Mouse (Mus musculus) Muller cell, postnatal 12 days (primary cell): Measurements from ENCODE around the gene Tpsg1.
A peak's percentile ranks its signal among the peaks of the same experiment; 100 is the strongest.

Experiments
- DNase-seq: peaks from one replicate; pipeline ENCODE4 v3.0.0-alpha.2; 2015; ENCODE audit errors: inconsistent ontology term

The Tpsg1 gene

DNA sequence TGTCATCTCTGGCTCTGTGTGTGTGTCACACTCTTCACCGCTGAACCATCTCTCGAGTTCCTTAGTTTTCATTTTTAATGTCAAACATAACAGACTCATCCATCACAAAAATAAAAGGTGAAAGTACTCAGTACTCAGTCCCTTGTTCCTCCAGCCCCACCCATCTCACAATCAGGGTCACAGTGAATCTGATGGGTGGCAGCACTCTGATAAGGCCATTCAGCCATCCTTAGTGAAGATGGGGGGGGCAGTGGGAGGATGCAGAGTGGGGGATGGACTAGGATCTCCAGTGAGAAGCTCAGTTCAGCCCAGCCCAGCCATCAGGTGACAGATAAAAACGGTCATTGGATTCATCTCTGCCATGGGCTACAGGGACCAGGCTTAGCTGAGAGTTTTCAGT is at the start of gene Tpsg1:
Tpsg1 (plus strand) TSS at position 301 of the 400 bp plus-strand sequence.
- no peak for DNase-seq

DNA sequence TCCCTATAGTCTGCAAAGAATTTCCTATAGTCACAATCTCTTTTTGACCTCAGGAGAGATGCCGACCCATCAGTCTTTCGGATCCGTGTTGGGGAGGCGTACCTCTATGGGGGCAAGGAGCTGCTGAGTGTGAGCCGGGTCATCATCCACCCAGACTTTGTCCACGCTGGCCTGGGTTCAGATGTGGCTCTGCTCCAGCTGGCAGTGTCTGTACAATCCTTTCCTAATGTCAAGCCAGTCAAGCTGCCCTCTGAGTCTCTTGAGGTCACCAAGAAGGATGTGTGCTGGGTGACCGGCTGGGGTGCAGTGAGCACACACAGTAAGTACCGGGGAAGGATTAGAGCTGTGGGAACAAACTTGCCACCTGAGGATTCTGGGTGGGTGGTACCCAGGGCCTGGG is 48.3 kb upstream of the Tpsg1 start:
- no peak for DNase-seq

DNA sequence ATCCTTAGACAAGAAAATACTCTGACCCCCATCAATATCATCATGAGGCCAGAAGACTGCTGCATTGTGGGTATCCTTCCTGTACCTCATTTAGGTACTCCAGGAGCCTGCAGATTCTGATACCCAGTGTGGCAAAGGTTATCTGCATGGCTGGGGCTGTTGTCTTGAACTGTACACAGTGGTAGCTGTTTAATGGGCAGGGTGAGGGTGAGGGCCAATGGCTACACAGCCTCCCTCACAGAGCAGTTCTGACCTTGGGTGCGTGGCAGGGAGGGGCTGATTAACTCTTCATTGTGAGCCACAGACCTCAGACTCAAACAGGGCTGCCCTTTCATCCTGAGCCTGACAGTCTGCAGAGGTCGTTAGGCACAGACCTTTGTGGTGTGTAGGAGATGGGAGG is 46.1 kb upstream of the Tpsg1 start:
- no peak for DNase-seq

DNA sequence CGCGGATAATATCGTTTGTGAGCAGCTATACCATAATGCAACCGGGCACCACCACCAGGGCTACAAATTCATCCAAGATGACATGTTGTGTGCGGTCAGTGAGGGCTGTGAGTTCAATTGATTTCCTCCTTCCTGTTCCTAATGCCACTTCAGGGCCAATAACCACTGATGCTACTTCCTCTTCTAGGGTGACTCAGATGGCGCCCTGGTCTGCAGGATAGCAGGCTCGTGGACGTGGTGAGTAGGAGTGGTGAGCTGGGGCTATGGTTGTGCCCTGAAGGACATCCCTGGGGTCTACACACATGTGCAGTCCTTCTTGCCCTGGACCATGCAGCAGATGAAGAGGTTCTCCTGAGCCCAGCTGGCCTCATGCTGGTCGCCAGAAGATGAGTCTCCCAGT is 36.8 kb upstream of the Tpsg1 start:
- no peak for DNase-seq

DNA sequence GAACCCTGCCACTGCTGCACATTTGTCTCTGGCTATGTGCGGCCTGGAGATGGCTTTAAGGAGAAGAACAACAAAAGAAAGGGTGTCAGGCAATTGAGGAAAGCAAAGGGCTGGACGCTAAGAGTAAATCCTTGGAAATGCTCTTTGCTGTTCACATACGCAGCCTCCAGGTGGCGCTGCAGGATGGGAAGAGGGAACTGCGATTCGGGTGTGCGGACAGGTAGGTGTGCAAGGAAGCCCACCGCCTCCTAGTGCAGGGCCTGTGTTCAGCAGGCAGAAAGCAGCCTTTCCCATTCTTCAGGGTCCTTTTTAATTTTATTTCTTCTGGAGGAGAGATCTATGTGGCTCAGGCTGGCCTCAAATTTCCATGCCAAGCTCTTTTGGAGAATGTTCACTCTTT is 35.1 kb upstream of the Tpsg1 start:
- DNase-seq = peak; percentile 46

DNA sequence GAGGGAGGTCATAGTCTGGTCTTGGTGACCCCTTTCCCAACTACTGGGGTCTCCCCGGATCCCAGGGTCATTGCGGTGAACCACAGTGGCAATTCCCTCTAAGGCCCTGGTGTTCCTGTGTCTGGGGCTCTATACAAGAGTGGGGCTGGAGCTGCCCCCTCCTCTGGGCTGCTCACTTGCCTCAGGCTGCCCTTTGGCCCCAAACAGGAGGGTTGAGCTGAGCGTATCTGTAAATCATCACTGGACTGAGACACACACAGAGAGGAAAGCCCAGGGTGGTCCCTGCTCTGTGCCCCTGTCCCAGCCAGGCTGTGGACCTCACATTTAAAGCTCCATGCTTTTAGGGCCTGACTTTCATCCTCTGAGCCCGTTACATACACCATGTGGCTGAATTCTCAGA is 30.9 kb upstream of the Tpsg1 start:
- DNase-seq = no peak

DNA sequence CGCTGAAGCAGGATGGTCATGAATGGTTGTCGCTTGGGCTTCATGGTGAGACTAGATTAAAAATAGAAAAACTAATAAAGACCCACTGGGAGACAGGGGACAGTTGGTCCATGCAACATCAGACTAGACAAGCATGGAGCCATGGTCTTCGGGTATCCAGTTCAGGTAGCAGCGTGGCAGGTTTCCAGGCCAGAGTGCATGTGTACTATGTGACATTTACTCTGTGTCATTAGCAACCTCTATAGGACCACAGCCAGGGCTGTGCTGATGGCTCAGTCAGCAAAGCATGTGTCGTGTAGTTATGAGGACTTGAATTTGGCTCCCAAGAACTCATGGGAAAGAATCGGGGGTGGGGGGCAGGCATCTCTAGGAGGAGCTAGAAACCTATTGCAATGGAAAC is 29.1 kb upstream of the Tpsg1 start:
- DNase-seq = no peak

DNA sequence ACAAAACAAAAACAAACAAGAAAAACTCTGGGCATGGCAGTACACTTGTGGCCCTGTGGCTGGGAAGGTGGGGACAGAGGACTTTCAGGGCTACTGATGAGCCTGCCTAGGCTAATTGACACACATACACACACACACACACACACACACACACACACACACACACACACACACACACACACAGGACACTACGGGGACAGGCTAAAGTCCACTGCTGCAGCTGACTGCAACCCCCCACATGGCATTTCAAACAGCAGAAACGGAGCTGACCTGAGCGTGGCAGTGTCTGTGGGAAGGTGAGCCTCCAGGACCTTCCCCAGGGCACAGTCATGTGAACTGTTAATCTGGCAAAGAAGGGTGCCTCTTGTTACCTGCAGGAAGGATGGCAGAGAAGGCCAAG is 27.6 kb upstream of the Tpsg1 start:
- DNase-seq = no peak

DNA sequence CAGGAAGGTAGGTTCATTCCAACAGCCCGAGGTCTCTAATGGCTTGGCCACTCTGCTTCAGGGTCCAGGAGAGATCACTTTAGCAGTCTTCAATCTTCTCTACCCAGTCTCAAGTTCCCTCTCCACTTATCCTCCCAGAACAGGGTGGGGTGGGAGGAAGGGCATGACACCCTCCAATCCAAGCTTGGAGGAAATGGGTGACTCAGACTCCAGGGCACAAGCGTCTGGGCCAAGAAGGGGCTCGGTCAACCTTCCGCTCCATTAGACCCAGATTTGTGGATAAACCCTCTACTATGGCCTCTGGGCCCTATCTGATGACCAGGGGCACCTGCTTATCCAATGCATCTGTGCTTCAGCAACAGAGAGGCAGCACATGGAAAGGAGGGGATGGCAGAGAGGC is 23.6 kb upstream of the Tpsg1 start, which contains the start of gene Tpsab1:
Tpsab1 (minus strand) TSS at position 101 of the 400 bp plus-strand sequence.
- peak; percentile 7 for DNase-seq

DNA sequence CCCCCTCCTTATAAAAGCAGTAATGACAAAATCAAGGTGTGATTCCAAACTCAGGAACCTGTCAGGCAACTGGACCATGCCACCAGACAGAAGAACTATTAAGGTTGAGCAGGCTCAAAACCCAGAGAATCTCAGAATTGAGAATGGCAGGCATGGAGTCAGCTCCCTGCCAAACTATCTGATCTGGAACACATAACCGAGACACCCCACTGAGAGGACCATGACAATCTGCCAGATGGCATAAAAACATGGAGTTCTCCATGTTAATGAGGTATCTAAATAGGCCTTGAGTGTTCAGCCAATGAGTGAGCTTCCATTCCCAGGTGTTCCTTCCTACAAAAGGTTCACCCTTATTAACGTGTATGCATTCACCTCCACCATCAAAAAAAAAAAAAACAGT is 7.8 kb upstream of the Tpsg1 start:
- no peak for DNase-seq

DNA sequence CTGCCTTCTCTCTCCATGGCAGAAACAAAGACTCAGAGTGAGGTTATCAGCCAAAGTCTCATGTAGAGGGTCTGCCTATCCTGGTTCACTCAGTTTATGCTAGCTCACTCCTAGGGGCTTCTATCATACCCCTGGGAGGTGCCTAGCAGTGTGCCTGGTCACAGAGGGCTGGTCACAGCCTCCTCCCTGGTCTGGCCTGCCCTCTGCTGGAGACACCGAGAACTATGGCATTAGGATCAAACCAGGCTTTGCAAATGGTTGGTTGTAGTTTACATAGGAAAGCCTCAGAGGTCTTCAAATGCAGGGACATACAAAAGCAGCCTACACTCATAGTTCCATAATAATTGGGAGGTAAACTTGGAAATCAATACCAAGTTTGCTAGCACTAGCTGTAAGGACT is 5.3 kb upstream of the Tpsg1 start:
- DNase-seq = peak; percentile 24

DNA sequence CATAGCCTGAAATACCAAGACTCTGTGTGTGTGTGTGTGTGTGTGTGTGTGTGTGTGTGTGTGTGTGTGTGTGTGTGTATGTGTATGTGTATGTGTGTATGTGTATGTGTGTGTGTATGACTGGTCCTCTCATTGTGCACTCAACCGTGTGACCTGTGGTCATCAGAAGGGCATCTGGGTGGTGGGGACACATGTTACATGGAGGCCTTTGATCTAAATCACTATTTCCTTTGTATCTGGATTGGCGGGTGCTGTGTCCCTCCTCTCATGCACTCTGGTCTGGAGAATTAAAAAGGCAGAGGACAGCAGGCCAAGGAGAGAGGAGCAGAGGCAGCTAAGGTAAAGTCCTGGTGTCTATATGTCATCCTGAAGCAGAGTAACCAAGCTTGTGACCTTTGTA is 3.1 kb upstream of the Tpsg1 start, which contains the start of gene Tpsb2:
Tpsb2 (plus strand) TSS at position 301 of the 400 bp plus-strand sequence.
- DNase-seq = no peak

DNA sequence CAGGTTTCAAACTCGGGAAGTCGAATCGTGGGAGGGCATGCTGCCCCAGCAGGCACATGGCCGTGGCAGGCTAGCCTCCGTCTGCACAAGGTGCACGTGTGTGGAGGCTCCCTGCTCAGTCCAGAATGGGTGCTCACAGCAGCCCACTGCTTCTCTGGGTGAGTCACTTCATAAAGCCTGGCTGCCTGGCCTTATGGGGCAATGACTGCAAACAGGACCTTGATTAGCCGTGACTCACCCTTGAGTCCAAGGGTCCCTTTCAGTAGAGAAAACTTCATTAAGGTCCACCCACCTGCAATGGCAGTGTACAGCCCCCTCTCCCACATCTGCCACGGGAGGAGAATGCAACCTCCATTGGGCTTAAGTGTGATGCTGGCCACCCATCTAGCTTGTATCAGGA is 3.4 kb downstream of the Tpsg1 start:
- DNase-seq = peak; percentile 4

DNA sequence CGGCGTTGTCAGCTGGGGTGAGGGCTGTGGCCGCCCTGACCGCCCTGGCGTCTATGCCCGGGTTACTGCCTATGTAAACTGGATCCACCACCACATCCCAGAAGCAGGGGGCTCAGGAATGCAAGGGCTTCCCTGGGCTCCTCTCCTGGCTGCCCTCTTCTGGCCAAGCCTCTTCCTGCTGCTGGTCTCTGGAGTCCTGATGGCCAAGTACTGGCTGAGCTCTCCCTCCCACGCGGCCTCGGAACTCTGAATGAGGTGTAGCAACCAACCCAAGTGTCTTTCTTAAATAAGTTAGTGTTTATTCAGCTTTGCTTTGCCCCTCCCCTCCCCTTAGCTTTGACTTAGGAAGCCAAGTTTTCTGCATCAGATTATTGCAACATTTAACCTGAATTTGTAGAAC is 4.9 kb downstream of the Tpsg1 start:
- DNase-seq = peak; percentile 18

DNA sequence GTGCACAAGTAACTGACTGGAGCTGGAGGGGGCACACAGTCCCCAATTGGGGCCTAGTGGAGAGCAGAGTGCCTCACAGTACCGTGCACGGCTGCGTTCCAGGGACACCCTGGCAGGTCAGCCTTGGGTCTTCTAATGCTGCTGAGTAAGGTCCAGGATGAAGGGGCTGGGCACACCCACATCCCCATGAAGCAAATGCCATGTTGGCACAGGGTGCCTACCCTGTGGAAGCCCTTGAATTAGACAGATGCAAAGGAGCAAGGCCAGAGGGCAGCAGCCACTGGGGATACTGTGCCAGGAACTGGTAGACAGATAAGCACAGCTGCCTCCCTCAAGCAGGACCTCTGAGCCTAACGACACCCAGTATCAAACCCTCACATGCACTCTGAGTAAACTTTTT is 25.5 kb downstream of the Tpsg1 start:
- no peak for DNase-seq

DNA sequence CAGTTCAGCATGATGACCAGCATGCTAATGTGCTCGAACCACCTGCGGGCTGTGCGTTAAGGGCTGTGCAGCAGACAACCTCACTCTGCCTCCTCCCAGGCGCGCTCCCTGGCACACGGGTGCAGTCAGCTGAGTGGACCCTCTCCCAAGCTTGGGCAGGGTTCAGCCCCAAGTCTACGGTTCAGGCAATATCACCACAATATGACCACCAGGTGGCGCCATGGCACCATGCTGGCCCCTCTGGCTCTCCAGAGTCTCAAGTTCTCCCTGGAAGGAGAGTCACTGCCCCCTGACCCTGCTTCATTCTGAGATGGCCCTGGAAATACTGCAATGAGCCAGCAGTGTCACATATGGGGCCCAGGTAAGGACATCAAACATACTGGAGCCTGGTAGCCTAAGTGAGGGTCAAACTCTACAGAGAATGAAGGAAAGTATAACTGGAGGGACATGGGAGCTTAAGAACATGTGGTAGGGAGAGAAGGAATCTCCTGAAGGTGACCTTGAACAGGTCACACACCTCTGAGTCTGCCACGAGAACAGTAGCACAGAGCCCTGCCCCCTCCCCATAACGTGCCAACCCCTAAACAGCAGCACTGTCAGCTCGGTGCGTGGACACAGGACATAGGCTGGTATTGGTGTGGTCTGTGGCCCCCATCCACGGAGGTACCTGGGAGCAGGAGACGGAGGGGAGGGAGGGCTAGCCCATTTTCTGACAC is 28.9 kb downstream of the Tpsg1 start:
- DNase-seq = peak; percentile 79

DNA sequence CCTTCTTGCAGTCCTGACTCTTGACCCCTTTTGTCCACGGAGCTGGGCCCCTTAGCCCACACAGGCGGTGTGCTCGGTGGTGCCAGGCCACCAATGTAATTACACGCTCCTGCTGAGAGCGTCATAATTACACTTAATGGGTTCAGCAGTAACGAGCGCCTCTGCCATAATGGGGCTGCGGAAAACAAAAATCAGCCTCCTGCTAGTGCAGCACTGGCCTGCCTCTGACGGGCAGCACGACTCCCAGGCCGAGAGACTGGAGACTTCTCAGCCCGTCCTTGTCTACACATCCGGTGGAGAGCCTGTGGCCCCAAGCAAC is 29.4 kb downstream of the Tpsg1 start:
- DNase-seq = no peak

DNA sequence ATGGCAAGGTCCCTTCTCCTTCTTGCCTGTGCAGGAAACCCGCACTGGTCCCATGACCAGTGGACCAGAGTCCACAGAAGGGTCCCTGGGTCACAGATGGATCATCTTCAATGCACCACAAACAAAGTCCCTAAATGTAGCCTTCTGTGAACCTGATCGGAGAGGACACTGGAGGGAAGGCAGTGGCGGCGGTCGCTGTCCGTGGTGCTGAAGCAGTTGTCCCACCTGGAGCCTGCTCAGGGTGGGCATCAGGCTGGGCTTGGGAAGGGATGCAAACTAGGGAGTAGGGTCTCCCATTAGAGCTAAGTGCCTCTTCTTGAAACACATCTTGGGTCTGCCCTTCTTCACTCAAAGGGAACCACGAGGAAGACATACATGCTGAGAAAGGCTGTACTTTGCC is 31.4 kb downstream of the Tpsg1 start:
- no peak for DNase-seq

DNA sequence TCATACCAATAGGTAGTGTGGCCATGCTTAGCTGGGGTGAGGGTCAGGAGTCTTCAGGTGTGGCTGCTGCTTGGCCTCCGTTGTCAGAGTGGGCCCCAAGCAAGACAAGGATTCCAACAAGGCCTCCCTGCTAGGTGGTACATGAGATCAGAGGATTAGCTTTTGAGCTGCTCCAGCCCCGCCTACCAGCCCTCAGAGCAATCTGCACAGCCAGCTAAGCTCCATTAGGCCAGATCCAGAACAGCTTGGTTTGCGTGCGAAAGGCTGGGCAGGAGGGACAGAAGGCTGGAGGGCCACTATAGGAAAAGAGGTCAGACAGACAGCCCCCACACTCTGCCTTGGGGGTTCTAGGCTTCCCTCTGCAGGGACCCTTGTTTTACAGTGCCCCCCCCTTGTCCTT is 32.4 kb downstream of the Tpsg1 start:
- DNase-seq = no peak

DNA sequence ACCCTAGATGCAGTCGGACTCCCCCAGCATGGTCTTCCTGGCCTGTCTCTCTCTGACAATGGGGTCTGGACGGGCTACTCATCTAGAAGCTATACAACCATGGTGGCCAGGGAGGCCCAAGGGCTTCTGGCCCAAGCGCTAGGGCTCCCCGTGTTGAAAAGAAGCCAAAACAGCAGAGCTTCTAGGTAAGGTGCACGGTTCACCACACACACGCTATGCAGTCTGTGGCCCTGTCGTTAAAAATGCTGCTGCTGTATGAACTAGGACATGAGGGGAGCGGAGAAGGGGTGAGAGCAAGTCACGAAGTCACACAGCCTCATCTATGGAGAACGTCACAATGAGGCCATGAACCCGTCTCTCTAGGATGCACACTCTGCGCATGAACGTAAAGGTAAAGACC is 33.2 kb downstream of the Tpsg1 start:
- no peak for DNase-seq

DNA sequence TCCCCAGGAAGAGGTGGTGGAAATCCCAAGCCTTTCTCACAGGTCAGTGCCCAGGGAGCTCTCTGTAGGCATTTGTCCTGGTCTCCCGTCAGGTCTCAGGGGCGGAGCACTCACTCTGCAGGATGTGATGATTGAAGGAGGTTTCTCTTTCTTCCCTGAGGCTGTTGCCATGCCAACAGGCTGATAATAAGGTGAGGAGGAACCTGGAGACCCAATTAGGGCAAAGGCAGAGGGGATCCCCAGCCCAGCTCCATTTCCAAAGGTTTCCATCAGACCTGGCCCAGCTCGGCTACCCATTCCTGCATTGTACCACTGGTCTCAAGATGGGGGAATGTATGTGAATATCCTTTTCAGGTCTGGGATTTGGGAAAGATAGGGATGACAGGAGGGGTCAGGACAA is 35.1 kb downstream of the Tpsg1 start:
- no peak for DNase-seq

DNA sequence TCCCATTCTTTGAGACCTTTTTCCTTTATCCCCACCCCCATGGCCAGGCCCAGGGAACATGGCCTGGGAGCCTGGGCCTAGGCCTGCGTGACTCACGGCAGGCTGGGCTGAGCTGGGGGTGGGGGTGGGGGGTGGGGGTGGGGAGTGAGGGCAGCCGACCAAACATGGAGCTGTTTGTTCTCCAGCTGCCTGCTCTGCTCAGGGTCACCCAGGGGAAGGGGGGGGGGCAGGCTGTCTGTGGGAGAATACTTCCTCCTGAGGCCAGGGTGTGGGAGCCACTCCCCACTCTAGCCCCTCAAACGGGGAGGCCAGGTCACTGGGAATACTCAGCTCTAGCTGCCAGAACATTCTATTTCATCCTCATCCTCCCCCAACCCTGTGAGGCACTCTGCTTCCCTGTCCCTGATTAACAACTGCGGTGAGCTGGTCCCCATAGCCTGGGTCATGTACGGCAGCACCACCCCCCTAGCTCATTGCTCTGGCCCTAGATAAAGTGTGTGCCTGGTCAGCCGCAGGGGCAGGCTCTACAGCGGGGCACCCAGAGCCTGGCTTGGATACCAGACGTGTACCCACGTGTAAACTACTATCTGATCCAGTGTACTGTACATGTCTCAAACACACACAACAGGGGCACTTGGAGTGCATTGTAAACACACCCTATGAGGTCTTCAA is 36.3 kb downstream of the Tpsg1 start:
- peak; percentile 57 for DNase-seq

DNA sequence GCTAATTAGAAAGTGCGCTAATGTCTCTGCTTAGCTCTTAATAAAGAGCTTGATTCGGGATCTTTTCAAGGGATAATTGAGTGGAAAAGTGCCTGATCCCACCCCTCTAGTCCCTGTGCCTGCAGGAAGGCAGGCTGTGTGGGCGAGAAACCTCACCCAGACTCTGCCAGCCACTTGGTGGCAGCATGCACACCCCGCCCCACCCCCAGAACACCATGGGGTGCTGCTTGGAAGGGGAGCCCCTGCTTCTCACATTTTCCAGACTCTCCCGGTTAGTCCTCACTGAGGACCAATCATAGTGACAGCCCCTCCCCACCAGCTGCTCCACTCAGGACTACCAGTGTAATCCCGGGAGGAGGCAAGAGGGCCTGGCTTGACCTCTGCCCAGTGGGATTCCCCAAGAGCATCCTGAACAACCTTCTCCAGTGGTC is 37.0 kb downstream of the Tpsg1 start:
- DNase-seq = peak; percentile 52

DNA sequence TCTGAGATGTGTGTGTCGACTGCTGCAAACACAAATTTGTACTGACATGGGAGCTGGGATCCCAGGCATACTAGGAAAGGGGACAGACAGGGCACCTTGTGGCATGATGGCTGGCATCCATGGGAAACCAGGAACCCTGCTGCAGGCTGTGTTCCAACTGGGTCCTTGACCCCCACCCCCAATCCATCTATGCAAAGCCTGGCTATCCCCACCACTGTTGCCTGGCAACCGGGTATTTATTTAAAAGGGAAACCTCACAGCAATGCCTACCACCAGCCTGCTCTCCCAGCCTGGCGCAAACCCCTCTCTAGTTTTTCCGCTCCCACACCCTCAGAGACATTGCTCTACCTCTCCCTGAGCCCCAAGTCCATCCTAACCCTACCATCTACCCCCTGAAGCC is 38.3 kb downstream of the Tpsg1 start:
- DNase-seq = no peak
